Comparison of ENCODE assay signal across 30 mouse cellular contexts in genomic region chr13:30005422-30005821, GRCm38 (mm10).
"Had no signal": no experiment of that assay in that cellular context is flagged by ENCODE, and none has a peak within 500 bp of the region (broad histone marks: within the 10 kb centered on the region; RNA-seq: fewer than 3 reads in every experiment).

No protein-coding gene starts in this region.

- H3K27ac ChIP-seq: left cerebral cortex, adult 2 months; limb, embryonic 10.5 days; limb, embryonic 12.5 days; limb, embryonic 13.5 days; limb, embryonic 15.5 days; liver, embryonic 12.5 days; liver, embryonic 13.5 days; liver, embryonic 14.5 days; liver, embryonic 15.5 days; lung, embryonic 15.5 days; macrophage; midbrain, embryonic 10.5 days; midbrain, embryonic 12.5 days; midbrain, embryonic 13.5 days; midbrain, embryonic 15.5 days; neural tube, embryonic 12.5 days; neural tube, embryonic 13.5 days had no signal

- DNase-seq: left cerebral cortex, postnatal 4 days; liver; liver, embryonic 13.5 days; liver, postnatal 0 days; lung, adult 18-20 months; lung, adult 2 months; lung, postnatal 10 days; lung, postnatal 36 days; midbrain, embryonic 14.5 days had no signal

- H3K27me3 ChIP-seq: limb, embryonic 12.5 days; limb, embryonic 13.5 days; limb, embryonic 15.5 days; liver, embryonic 12.5 days; liver, embryonic 15.5 days; lung, embryonic 15.5 days; midbrain, embryonic 12.5 days; midbrain, embryonic 13.5 days; midbrain, embryonic 15.5 days; neural tube, embryonic 12.5 days; neural tube, embryonic 13.5 days had no signal

- H3K9ac ChIP-seq: limb, embryonic 12.5 days; limb, embryonic 13.5 days; limb, embryonic 15.5 days; liver, embryonic 12.5 days; liver, embryonic 13.5 days; liver, embryonic 14.5 days; liver, embryonic 15.5 days; liver, postnatal 0 days; lung, embryonic 15.5 days; midbrain, embryonic 12.5 days; midbrain, embryonic 13.5 days; midbrain, embryonic 15.5 days; neural tube, embryonic 12.5 days; neural tube, embryonic 13.5 days had no signal

- H3K36me3 ChIP-seq: limb, embryonic 10.5 days; limb, embryonic 12.5 days; limb, embryonic 13.5 days; limb, embryonic 15.5 days; liver, embryonic 12.5 days; liver, embryonic 13.5 days; liver, embryonic 15.5 days; lung, embryonic 15.5 days; midbrain, embryonic 10.5 days; midbrain, embryonic 12.5 days; midbrain, embryonic 13.5 days; midbrain, embryonic 15.5 days; neural tube, embryonic 12.5 days; neural tube, embryonic 13.5 days had no signal

- H3K4me3 ChIP-seq: left cerebral cortex, adult 2 months; limb, embryonic 10.5 days; limb, embryonic 12.5 days; limb, embryonic 13.5 days; limb, embryonic 15.5 days; liver, embryonic 12.5 days; liver, embryonic 13.5 days; liver, embryonic 15.5 days; lung, embryonic 15.5 days; megakaryocyte, embryonic 14.5 days; midbrain, embryonic 10.5 days; midbrain, embryonic 12.5 days; midbrain, embryonic 13.5 days; midbrain, embryonic 15.5 days; myocyte; neural tube, embryonic 12.5 days; neural tube, embryonic 13.5 days had no signal

- H3K4me1 ChIP-seq: limb, embryonic 10.5 days; liver, embryonic 13.5 days; liver, embryonic 15.5 days; midbrain, embryonic 12.5 days; midbrain, embryonic 15.5 days; neural tube, embryonic 12.5 days had no signal

- H3K4me2 ChIP-seq: limb, embryonic 12.5 days; limb, embryonic 13.5 days; limb, embryonic 15.5 days; liver, embryonic 11.5 days; liver, embryonic 12.5 days; liver, embryonic 13.5 days; liver, embryonic 15.5 days; lung, embryonic 15.5 days; midbrain, embryonic 11.5 days; midbrain, embryonic 12.5 days; midbrain, embryonic 13.5 days; midbrain, embryonic 15.5 days; neural tube, embryonic 12.5 days; neural tube, embryonic 13.5 days had no signal

- ATAC-seq: liver, embryonic 12.5 days; liver, postnatal 0 days; midbrain, embryonic 13.5 days; midbrain, embryonic 15.5 days; midbrain, embryonic 16.5 days had no signal

- H3K9me3 ChIP-seq: limb, embryonic 10.5 days; limb, embryonic 12.5 days; limb, embryonic 13.5 days; limb, embryonic 15.5 days; liver, embryonic 12.5 days; liver, embryonic 13.5 days; liver, embryonic 15.5 days; lung, embryonic 15.5 days; megakaryocyte, embryonic 14.5 days; midbrain, embryonic 10.5 days; midbrain, embryonic 12.5 days; midbrain, embryonic 13.5 days; midbrain, embryonic 15.5 days; neural tube, embryonic 12.5 days; neural tube, embryonic 13.5 days had no signal
